Mouse (Mus musculus) heart, embryonic 10.5 days (tissue): Measurements from ENCODE around the gene Il25. TPM values are rescaled to one million over a fixed set of nuclear protein-coding genes. Genes with fewer than 3 reads are reported as not detected.

Source experiments
- microRNA counts: library from miRNA; unstranded; fragments of <30 nt; microRNA quantifications from one replicate; lab custom pipeline; 2017
- microRNA-seq: library from miRNA; unstranded; fragments of <30 nt; microRNA quantifications from one replicate; pipeline ENCODE4, GENCODE M21; 2017
- polyA plus RNA-seq: library from polyadenylated mRNA; unstranded; fragments of >200 nt; fragmentation: Nextera tagmentation; extraction: Ambion mirVana; gene quantifications from 2 replicates; pipeline ENCODE4 v1.2.1, GENCODE M21; 2016

The Il25 gene
- polyA plus RNA-seq, 1 experiment from 2014 or later, result not detected

MicroRNAs within 50 kb of the gene (microRNA counts, 519-probe panel; counts per million panel counts)
- 9,387 counts per million, percentile 95 among the panel's probes with 10 or more counts for microRNA mmu-miR-208a (lab: Ali Mortazavi, UCI)
- microRNA mmu-miR-208b (lab: Ali Mortazavi, UCI), result 8,139 counts per million, percentile 88 among the panel's probes with 10 or more counts

Small RNA genes lying within 50 kb of the gene (microRNA-seq; reads per million reads assigned to microRNA genes)
- gene Mir208a (21,085 reads per million, percentile 98 among the genes with 10 or more reads in this experiment), gene Mir208b (60,433 reads per million, percentile 99 among the genes with 10 or more reads in this experiment)

Other genes starting within 250 kb of the Il25 start
- gene 1700123O20Rik, start 246.5 kb upstream of the Il25 start, polyA plus RNA-seq, result 64.6 and 79.7 TPM in 2 replicates
- gene Acin1, start 245.8 kb upstream of the Il25 start, polyA plus RNA-seq, result 80.3 and 110 TPM in 2 replicates
- gene Gm29776, start 233.9 kb upstream of the Il25 start, polyA plus RNA-seq, result 0.10 and 0.38 TPM in 2 replicates
- gene Cebpe, start 220.5 kb upstream of the Il25 start, polyA plus RNA-seq, result not detected in 2 replicates
- 2.4 and 2.7 TPM in 2 replicates for gene Slc7a8, start 150.7 kb upstream of the Il25 start, polyA plus RNA-seq
- not detected in 2 replicates for gene Rnf212b, start 118.6 kb upstream of the Il25 start, polyA plus RNA-seq
- gene Homez, start 61.7 kb upstream of the Il25 start, polyA plus RNA-seq, result 10.3 and 11.0 TPM in 2 replicates
- gene Ppp1r3e, start 55.1 kb upstream of the Il25 start, polyA plus RNA-seq, result 0.98 and 1.00 TPM in 2 replicates
- gene Bcl2l2, start 49.3 kb upstream of the Il25 start, polyA plus RNA-seq, result 2.8 and 3.0 TPM in 2 replicates
- not detected in 2 replicates for gene Gm20521, start 49.3 kb upstream of the Il25 start, polyA plus RNA-seq
- 89.8 and 162 TPM in 2 replicates for gene Pabpn1, start 40.2 kb upstream of the Il25 start, polyA plus RNA-seq
- 42.1 and 52.4 TPM in 2 replicates for gene Slc22a17, start 19.6 kb upstream of the Il25 start, polyA plus RNA-seq
- gene Efs, start 6.6 kb upstream of the Il25 start, polyA plus RNA-seq, result 16.7 and 23.5 TPM in 2 replicates
- 0.97 and 1.5 TPM in 2 replicates for gene Cmtm5, start 3.6 kb downstream of the Il25 start, polyA plus RNA-seq
- 2,034 and 3,157 TPM in 2 replicates for gene Myh6, start 34.2 kb downstream of the Il25 start, polyA plus RNA-seq
- gene Gm17428, start 44.2 kb downstream of the Il25 start, polyA plus RNA-seq, result not detected in 2 replicates
- 2,022 and 5,104 TPM in 2 replicates for gene Myh7, start 61.9 kb downstream of the Il25 start, polyA plus RNA-seq
- gene Ngdn, start 82.8 kb downstream of the Il25 start, polyA plus RNA-seq, result 73.7 and 88.8 TPM in 2 replicates
- 3.8 and 4.2 TPM in 2 replicates for gene Zfhx2, start 159.6 kb downstream of the Il25 start, polyA plus RNA-seq
- gene Thtpa, start 162.1 kb downstream of the Il25 start, polyA plus RNA-seq, result 16.1 and 16.4 TPM in 2 replicates
- 15.6 and 18.9 TPM in 2 replicates for gene Ap1g2, start 173.9 kb downstream of the Il25 start, polyA plus RNA-seq
- gene Jph4, start 184.2 kb downstream of the Il25 start, polyA plus RNA-seq, result 0.06 and 0.18 TPM in 2 replicates